Mouse (Mus musculus): ENCODE measurements at regions not wholly inside any gene's neighbourhood (a gene's known extent, or its start where the extent isn't known, plus 50 kb on each side); places are given as distances from the start of the nearest gene placed in this dataset.

GRCm38 (mm10) chr10:99959279-99959678 lies 56.2 kb upstream of the Kitl start:
- no peak for DNase-seq (ENCODE audit: low spot score in 2 of 2)

GRCm38 (mm10) chr10:99952486-99952885 lies 62.9 kb upstream of the Kitl start:
- no peak for DNase-seq (ENCODE audit: low spot score in 2 of 2)

- DNase-seq (ENCODE audit: low spot score in 2 of 2) = no peak
Observed at GRCm38 (mm10) chr10:99951718-99952117, 63.7 kb upstream of the Kitl start.

- no peak for DNase-seq (ENCODE audit: low spot score in 2 of 2)
Observed at GRCm38 (mm10) chr10:99951316-99951715, 64.1 kb upstream of the Kitl start.

- DNase-seq (ENCODE audit: low spot score in 2 of 2) = no peak
Observed at GRCm38 (mm10) chr10:99948740-99949139, 66.7 kb upstream of the Kitl start.

GRCm38 (mm10) chr10:99945418-99945817 lies 70.0 kb upstream of the Kitl start:
- no peak for DNase-seq (ENCODE audit: low spot score in 2 of 2)

- DNase-seq (ENCODE audit: low spot score in 2 of 2) = peak; percentile 5 to 14
Observed at GRCm38 (mm10) chr10:99941665-99942064, 73.8 kb upstream of the Kitl start.

GRCm38 (mm10) chr10:99938901-99939300 lies 76.5 kb upstream of the Kitl start:
- no peak for DNase-seq (ENCODE audit: low spot score in 2 of 2)

GRCm38 (mm10) chr10:99937921-99938618 lies 77.4 kb upstream of the Kitl start:
- DNase-seq (ENCODE audit: low spot score in 2 of 2) = no peak

- no peak for DNase-seq (ENCODE audit: low spot score in 2 of 2)
Observed at GRCm38 (mm10) chr10:99929191-99929590, 86.2 kb upstream of the Kitl start.

- DNase-seq (ENCODE audit: low spot score in 2 of 2) = no peak
Observed at GRCm38 (mm10) chr10:99927913-99928312, 87.5 kb upstream of the Kitl start.

- no peak for DNase-seq (ENCODE audit: low spot score in 2 of 2)
Observed at GRCm38 (mm10) chr10:99926327-99926954, 89.0 kb upstream of the Kitl start.

GRCm38 (mm10) chr10:99924541-99924940 lies 90.9 kb upstream of the Kitl start:
- no peak for DNase-seq (ENCODE audit: low spot score in 2 of 2)

- DNase-seq (ENCODE audit: low spot score in 2 of 2) = no peak
Observed at GRCm38 (mm10) chr10:99919925-99920324, 95.5 kb upstream of the Kitl start.

- no peak for DNase-seq (ENCODE audit: low spot score in 2 of 2)
Observed at GRCm38 (mm10) chr10:99918567-99919320, 96.7 kb upstream of the Kitl start.

- no peak for DNase-seq (ENCODE audit: low spot score in 2 of 2)
Observed at GRCm38 (mm10) chr10:99913846-99914187, 101.6 kb upstream of the Kitl start.

- DNase-seq (ENCODE audit: low spot score in 2 of 2) = no peak
Observed at GRCm38 (mm10) chr10:99913001-99913845, 102.2 kb upstream of the Kitl start.

- DNase-seq (ENCODE audit: low spot score in 2 of 2) = no peak
Observed at GRCm38 (mm10) chr10:99910011-99910723, 105.3 kb upstream of the Kitl start.

- DNase-seq (ENCODE audit: low spot score in 2 of 2) = no peak
Observed at GRCm38 (mm10) chr10:99908044-99908443, 107.4 kb upstream of the Kitl start.

- DNase-seq (ENCODE audit: low spot score in 2 of 2) = no peak
Observed at GRCm38 (mm10) chr10:99906778-99907435, 108.5 kb upstream of the Kitl start.

All from layer of hippocampus, postnatal 10 days (tissue).